Comparison of ENCODE assay signal across 8 mouse cellular contexts in genomic region chr15:78899740-78900584, GRCm38 (mm10). TPM values are rescaled to one million over a fixed set of nuclear protein-coding genes. Genes with fewer than 3 reads are reported as not detected.
DNase-seq lines count a peak whose midpoint lies in the region; ATAC-seq and TF ChIP-seq lines count a peak whose summit lies in the region.

Gene Sh3bp1, plus strand, starts transcription at chr15:78899768.

- 0 out of 2 replicates have a peak, but pooled peaks cover 5% of the 10 kb centered on the region for H3K27me3 ChIP-seq in E14TG2a.4 (ENCODE audit: insufficient read depth, low read length)

- H3K9me3 ChIP-seq in E14TG2a.4 (ENCODE audit: low read length), result no peaks in the 10 kb centered on the region

- intact Hi-C loops in heart, postnatal 36 days (cut with DNase I), result loop anchor here (5.0 kb wide), 1 partner anchor 42 kb away; no protein-coding TSS in a partner anchor

- peak; percentile 37 to 67 for DNase-seq in adrenal gland, adult 18-20 months (ENCODE audit: low spot score in 2 of 2)
- peak; percentile 67 for DNase-seq in heart, postnatal 36 days
- peak; percentile 41 to 45 for DNase-seq in layer of hippocampus, postnatal 25 days (ENCODE audit: extremely low spot score in 1 of 2, low spot score in 1 of 2)
- peak; percentile 84 to 87 for DNase-seq in lung, postnatal 4 days
- peak; percentile 65 to 74 for DNase-seq in right cerebral cortex, postnatal 10 days (ENCODE audit: low spot score in 2 of 2)
- DNase-seq in natural killer cell, adult 2 months (ENCODE audit: low spot score in 2 of 2), result no peak

- no peak for TF ChIP-seq CTCF in E14TG2a.4 (conservative IDR thresholded peaks at IDR 0.05; ENCODE audit: low read length)

- peaks cover 30% of the 10 kb centered on the region for H3K36me3 ChIP-seq in E14TG2a.4 (ENCODE audit: insufficient read depth, low read length)

- H3K4me3 ChIP-seq in E14TG2a.4 (replicated peaks; ENCODE audit: low read length), result peak within 1 kb of the TSS; percentile 89

- ATAC-seq in erythroid progenitor cell, adult 5-6 weeks (replicated peaks; ENCODE audit: low FRiP score, poor library complexity, severe bottlenecking), result peak; percentile 41; the same call in 1 of the 2 replicates

- peaks cover 84% of the 10 kb centered on the region for H3K4me1 ChIP-seq in E14TG2a.4 (replicated peaks; ENCODE audit: low read depth, low read length)

RNA-seq across cellular contexts. Expression of gene Sh3bp1, which starts in this region (rescaled TPM):
- 1 to 10 TPM; 4.1 to 6.5 TPM for total RNA-seq in adrenal gland, adult 18-20 months (2021)
- 17.7 and 21.4 TPM in 2 replicates for total RNA-seq in erythroid progenitor cell, adult 5-6 weeks (2015; ENCODE audit: low replicate concordance)
- total RNA-seq in erythroid progenitor cell, adult 5-6 weeks (2017; ENCODE audit: low replicate concordance), result 0.26 and 7.1 TPM in 2 replicates
- 1 to 10 TPM; 5.8 to 6.5 TPM for total RNA-seq in heart, postnatal 36 days (2021)
- total RNA-seq in layer of hippocampus, postnatal 25 days (2021), result 10 to 100 TPM; 24.3 to 25.3 TPM

Comparison
In these comparisons a context has a peak if more than half of its experiments do, and no peak if none do; other contexts are left out.
1. DNase-seq: peak in adrenal gland, adult 18-20 months (2 of 2), heart, postnatal 36 days (2 of 2), layer of hippocampus, postnatal 25 days (2 of 2), lung, postnatal 4 days (2 of 2) and right cerebral cortex, postnatal 10 days (2 of 2); none in natural killer cell, adult 2 months (0 of 2).